Mouse (Mus musculus) erythroblast, embryonic 14.5 days (primary cell): ENCODE data around the gene Palm2.

Source experiments
- GATA1 ChIP-seq: IDR thresholded peaks from 2 replicates; pipeline ENCODE4 v1.6.1; 2012; ENCODE audit warnings: low read length, inconsistent platforms, mixed read lengths
- TAL1 ChIP-seq: IDR thresholded peaks from 3 replicates; pipeline ENCODE4 v1.6.1; 2012; ENCODE audit warnings: low read length, inconsistent platforms, mixed read lengths

DNA sequence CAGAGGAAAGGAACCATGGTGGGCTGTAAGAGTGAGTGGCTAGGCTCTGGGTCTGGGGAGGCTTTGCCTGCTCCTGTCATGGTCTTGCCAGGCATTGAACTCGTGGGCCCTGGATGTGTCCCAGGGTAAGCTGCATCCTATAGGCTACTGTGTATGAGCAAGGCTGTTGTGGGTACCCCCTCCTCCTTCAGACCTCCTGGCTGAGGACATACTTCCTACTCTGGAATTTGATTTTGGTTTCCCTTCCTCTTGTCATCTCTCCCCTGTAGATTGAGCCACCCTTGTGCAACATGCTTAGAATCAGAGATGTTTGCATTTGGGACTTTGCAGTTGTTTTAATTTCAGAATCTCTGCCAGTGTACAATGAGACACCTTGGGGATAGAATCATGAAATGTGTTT, 216.9 kb downstream of the Palm2 start:
- no peak for TF ChIP-seq GATA1
- TF ChIP-seq TAL1: no peak
